Mouse (Mus musculus) liver, postnatal 0 days (tissue): Measurements from ENCODE around the gene Dlg2. TPM values are rescaled to one million over a fixed set of nuclear protein-coding genes. Genes with fewer than 3 reads are reported as not detected.

Experiments
- ATAC-seq: fragments of 200-750 bp; cut with Nextera tagmentation; 2 replicates; pipeline ENCODE4 v1.8.0; 2017; ENCODE audit warnings: mild to moderate bottlenecking, moderate library complexity
- DNase-seq: peaks from one replicate; pipeline ENCODE4 v3.0.0-alpha.2; 2016
- H3K27ac ChIP-seq: fragments of 300-500 bp; sonication (generic); 2 replicates; pipeline ENCODE4 v1.5.1; 2014; ENCODE audit warnings: antibody characterized with exemption, moderate library complexity, mild to moderate bottlenecking, low read depth
- H3K27me3 ChIP-seq: fragments of 300-500 bp; sonication (generic); 2 replicates; pipeline ENCODE4 v1.6.1; 2014; ENCODE audit warnings: low read length, control low read depth, mixed read lengths; ENCODE audit not compliant: insufficient read depth
- H3K36me3 ChIP-seq: fragments of 300-500 bp; sonication (generic); replicated peaks from 2 replicates; pipeline ENCODE4 v1.6.1; 2014; ENCODE audit warnings: mild to moderate bottlenecking, control low read depth, low read length, moderate library complexity, mixed read lengths; ENCODE audit not compliant: insufficient read depth
- H3K4me1 ChIP-seq: fragments of 300-500 bp; sonication (generic); 2 replicates; pipeline ENCODE4 v1.6.1; 2014; ENCODE audit warnings: antibody characterized with exemption, mild to moderate bottlenecking, control low read depth; ENCODE audit not compliant: insufficient read depth
- H3K4me2 ChIP-seq: fragments of 300-500 bp; sonication (generic); 2 replicates; pipeline ENCODE4 v1.6.1; 2014; ENCODE audit warnings: low read depth, mild to moderate bottlenecking, low read length, moderate library complexity, mixed read lengths
- H3K4me3 ChIP-seq: fragments of 300-500 bp; sonication (generic); 2 replicates; pipeline ENCODE4 v1.5.1; 2014; ENCODE audit warnings: low read depth, low read length
- H3K9ac ChIP-seq: fragments of 300-500 bp; sonication (generic); replicated peaks from 2 replicates; pipeline ENCODE4 v1.6.1; 2014; ENCODE audit warnings: mild to moderate bottlenecking, moderate library complexity
- H3K9me3 ChIP-seq: fragments of 300-500 bp; sonication (generic); 2 replicates; pipeline ENCODE4 v1.6.1; 2016; ENCODE audit warnings: mild to moderate bottlenecking, control low read depth, low read length, mixed read lengths
- CTCF ChIP-seq: sonication (generic); IDR thresholded peaks from 2 replicates; pipeline ENCODE4 v1.5.1; 2016; ENCODE audit warnings: antibody characterized with exemption, low read depth
- EP300 ChIP-seq: IDR thresholded peaks from 2 replicates; pipeline ENCODE4 v1.6.1; 2016; ENCODE audit warnings: antibody characterized with exemption, low read depth, mild to moderate bottlenecking
- WGBS: fragments of 180-500 bp; shearing (Covaris S2); extraction: QIAGEN DNeasy Blood & Tissue Kit; methylation state at CpG from one replicate; pipeline ENCODE4 v1.1.7; 2014; ENCODE audit not compliant: insufficient replicate concordance; 5-methylcytosine and 5-hydroxymethylcytosine counted together
- polyA plus RNA-seq: library from polyadenylated mRNA; unstranded; fragments of >200 nt; fragmentation: Nextera tagmentation; extraction: Ambion mirVana; gene quantifications from 2 replicates; pipeline ENCODE4 v1.2.1, GENCODE M21; 2015

The Dlg2 gene
- polyA plus RNA-seq, 1 experiment from 2014 or later: 0.41 TPM

DNA sequence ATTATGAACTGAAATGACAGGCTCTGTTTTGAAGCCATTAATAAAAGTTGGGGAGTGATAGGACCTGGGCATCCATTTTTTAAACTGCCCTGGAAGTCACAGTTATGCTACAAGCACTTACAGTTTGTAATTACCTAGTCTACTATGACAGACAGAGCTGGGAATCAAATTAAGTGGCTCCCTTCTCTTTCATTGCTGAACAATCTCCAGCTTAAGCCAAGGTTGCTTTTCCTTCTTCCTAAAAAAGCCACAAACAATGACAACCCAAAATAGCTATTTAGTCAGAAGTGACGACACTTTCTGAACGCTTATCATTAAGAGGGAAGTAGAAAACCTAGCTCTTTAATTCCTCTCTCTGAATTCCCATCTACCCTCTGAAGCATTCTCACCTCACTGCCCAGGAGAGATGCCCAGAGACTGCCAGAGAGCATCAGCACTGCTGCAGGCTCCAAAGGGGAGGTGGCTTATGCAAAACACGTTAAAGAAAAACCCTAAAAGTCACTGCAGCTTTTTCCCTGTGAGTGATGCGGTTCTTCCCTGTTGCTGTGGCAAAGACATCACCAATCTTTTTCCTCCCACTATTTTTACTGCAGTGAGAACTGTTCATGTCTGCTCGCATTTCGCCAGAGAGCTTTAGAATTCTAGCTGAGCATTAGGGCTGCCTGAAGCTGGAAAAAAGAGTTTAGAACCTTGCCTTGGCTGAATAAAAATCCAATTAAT is 612.9 kb downstream of the Dlg2 start:
- Histone ChIP-seq H3K36me3 (no peaks in the 10 kb centered on the region), H3K4me3 (no peak overlapping the region), H3K27ac (no peak overlapping the region), H3K9ac (no peak overlapping the region), H3K4me2 (no peak overlapping the region), H3K9me3 (no peaks in the 10 kb centered on the region), H3K27me3 (0 out of 2 replicates have a peak, but pooled peaks cover 6% of the 10 kb centered on the region), H3K4me1 (no peaks in the 10 kb centered on the region)
- ATAC-seq: no peak
- TF ChIP-seq EP300 (no peak), CTCF (no peak)
- DNase-seq: no peak
- WGBS: 24% methylated on average over 6 of the region's 6 CpGs

DNA sequence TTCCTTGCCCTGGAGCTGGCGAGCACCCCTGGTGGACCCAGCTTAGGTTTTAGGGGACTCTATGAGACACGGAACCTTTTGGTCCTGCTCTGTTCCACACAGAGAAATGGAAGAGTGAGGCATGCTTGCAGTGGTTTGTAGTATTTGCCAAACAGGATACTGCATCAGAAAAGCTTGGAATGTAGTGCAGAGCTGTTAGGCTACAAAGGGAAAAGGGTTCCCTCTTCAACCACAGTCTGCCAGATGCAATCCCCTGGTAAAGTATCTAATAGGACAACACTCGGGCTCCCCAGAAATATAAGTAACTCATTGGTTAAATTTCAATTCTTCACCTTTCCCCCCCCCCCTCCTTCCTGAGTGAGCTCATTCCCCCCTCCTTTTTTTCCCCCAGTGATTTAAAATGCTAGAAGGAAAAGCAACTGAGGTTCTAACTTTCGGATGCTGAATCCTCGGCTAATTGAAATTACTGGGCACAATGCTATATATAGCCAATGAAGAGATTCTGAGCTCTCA is 613.9 kb downstream of the Dlg2 start:
- Histone ChIP-seq H3K9me3 (no peaks in the 10 kb centered on the region), H3K4me2 (no peak overlapping the region), H3K27ac (no peak overlapping the region), H3K4me1 (no peaks in the 10 kb centered on the region), H3K36me3 (no peaks in the 10 kb centered on the region), H3K9ac (no peak overlapping the region), H3K4me3 (no peak overlapping the region), H3K27me3 (0 out of 2 replicates have a peak, but pooled peaks cover 6% of the 10 kb centered on the region)
- 48% methylated on average over 5 of the region's 5 CpGs for WGBS
- DNase-seq (no peak), ATAC-seq (no peak)
- TF ChIP-seq EP300: no peak
- no peak for TF ChIP-seq CTCF

DNA sequence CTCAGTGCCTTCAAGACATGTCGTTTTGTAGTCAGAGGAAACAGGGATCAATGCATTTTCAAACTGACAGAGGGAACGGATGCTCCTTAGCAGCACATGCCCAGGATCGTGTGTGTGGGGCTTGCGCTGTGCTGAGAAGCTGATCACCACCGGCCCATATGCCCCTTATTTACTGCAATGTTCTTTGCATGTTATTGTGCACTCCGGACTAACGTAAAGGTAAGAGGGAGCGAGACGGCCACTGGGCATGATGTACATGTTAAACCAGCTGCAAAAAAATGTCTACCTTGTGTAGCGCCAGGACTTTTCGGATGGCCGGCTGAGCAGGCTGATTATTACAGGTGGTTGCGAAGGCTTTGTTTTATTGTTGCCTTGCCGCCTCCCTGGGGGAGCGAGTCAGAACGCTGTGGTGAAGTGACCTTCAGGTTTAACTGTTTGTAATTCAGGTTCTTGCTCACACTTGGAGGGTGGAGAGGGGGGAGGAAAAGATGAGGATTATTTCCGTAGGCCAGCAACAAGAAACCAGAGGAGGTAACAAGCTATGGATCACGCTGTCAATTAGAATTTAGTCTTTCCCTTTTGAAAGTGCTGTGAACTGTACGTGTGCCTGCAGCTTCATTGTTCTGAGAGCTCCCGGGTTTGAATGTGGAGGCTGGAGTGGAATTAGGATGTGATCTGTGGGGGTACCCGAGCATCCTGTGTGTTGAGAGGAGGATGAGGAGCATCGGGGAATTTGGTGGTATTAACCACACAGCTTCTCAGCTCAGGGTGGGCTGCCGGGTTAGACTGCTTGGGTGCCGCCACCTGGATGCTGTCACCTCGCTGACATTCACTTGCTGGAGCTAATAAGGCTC is 614.6 kb downstream of the Dlg2 start:
- H3K27ac ChIP-seq: no peak overlapping the region
- no peaks in the 10 kb centered on the region for H3K36me3 ChIP-seq
- H3K9ac ChIP-seq: no peak overlapping the region
- no peak overlapping the region for H3K4me2 ChIP-seq
- no peak for ATAC-seq
- DNase-seq: no peak
- TF ChIP-seq EP300 (no peak), CTCF (no peak)
- H3K27me3 ChIP-seq: 0 out of 2 replicates have a peak, but pooled peaks cover 6% of the 10 kb centered on the region
- H3K4me1 ChIP-seq: no peaks in the 10 kb centered on the region
- no peak overlapping the region for H3K4me3 ChIP-seq
- H3K9me3 ChIP-seq: no peaks in the 10 kb centered on the region
- WGBS: 18% methylated on average over 24 of the region's 25 CpGs

DNA sequence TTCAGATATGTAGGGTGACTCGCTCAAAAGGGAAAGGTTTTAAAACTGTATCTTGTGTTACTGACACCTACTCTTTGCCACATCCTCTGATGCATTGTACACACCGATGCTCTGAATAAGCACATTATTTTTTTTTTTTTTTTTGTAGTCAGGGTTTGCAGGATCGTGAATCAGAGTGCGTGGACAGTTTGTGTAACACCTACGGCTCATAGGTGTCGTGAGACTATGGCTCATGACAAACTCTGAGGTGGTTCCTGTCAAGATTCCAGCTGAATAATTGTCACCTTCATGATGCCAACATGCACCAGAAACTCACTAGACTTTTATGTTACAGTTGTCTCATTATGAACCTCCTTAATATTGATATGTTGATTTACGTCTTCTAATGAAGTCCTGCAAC is 620.0 kb downstream of the Dlg2 start:
- Histone ChIP-seq H3K27ac (no peak overlapping the region), H3K27me3 (0 out of 2 replicates have a peak, but pooled peaks cover under 1% of the 10 kb centered on the region), H3K4me2 (no peak overlapping the region), H3K9ac (no peak overlapping the region), H3K36me3 (no peaks in the 10 kb centered on the region), H3K4me3 (no peak overlapping the region), H3K4me1 (no peaks in the 10 kb centered on the region), H3K9me3 (no peaks in the 10 kb centered on the region)
- DNase-seq: no peak
- TF ChIP-seq EP300 (no peak), CTCF (no peak)
- no peak for ATAC-seq
- WGBS: 76% methylated on average over 7 of the region's 7 CpGs

DNA sequence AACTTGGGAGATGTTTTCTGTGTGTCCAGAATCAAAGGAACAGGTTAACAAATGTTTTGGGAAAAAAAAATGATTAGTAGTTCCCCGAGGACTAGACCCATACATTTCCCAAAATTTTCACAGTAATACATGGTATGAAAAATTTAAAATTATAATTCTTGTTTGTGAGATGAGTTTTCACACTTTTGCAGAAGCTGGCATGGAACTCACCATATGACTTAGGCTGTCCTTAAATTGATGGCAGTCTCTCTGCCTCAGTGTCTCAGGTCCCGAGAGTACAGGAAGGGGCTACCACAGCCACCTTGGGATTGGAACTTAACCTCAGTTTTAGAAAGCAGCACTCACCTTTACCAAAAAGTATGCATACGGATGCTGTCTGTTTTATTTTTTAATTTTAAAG is 622.0 kb downstream of the Dlg2 start:
- WGBS: 67% methylated on average over 3 of the region's 3 CpGs
- H3K4me3 ChIP-seq: no peak overlapping the region
- no peak overlapping the region for H3K27ac ChIP-seq
- no peaks in the 10 kb centered on the region for H3K4me1 ChIP-seq
- H3K9ac ChIP-seq: no peak overlapping the region
- no peaks in the 10 kb centered on the region for H3K27me3 ChIP-seq
- TF ChIP-seq CTCF: no peak
- TF ChIP-seq EP300: no peak
- ATAC-seq (no peak), DNase-seq (no peak)
- H3K36me3 ChIP-seq: no peaks in the 10 kb centered on the region
- no peak overlapping the region for H3K4me2 ChIP-seq
- H3K9me3 ChIP-seq: no peaks in the 10 kb centered on the region

DNA sequence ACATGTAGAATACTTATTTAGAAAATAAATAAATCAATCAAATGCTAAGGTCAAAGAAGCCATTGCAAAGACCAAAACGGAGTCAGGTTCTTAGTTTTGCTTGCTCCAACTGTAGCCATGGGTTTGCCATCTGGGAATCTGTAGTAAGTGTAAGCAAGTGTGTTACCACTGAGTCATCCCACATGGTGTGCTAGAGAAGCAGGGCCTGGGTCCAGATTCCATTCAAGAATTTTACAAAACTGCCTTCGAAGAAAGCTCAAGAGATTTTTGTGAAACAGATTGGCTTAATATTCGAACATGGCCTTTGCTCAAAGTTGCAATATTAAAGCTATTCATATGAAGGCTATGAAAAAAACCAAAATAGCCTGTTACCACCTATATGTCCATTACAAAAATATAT is 633.1 kb downstream of the Dlg2 start:
- H3K4me1 ChIP-seq: no peaks in the 10 kb centered on the region
- ATAC-seq: no peak
- no peak overlapping the region for H3K4me3 ChIP-seq
- 41% methylated on average over 3 of the region's 3 CpGs for WGBS
- H3K9ac ChIP-seq: no peak overlapping the region
- no peak for TF ChIP-seq EP300
- no peak for TF ChIP-seq CTCF
- H3K9me3 ChIP-seq: no peaks in the 10 kb centered on the region
- no peak for DNase-seq
- no peaks in the 10 kb centered on the region for H3K27me3 ChIP-seq
- no peak overlapping the region for H3K27ac ChIP-seq
- H3K36me3 ChIP-seq: no peaks in the 10 kb centered on the region
- H3K4me2 ChIP-seq: no peak overlapping the region
